Mouse (Mus musculus): Measurements from ENCODE around the gene Krba1. TPM values are rescaled to one million over a fixed set of nuclear protein-coding genes. Genes with fewer than 3 reads are reported as not detected.

Gene Krba1
- polyA plus RNA-seq, 1 experiment = 48.0 TPM

DNA sequence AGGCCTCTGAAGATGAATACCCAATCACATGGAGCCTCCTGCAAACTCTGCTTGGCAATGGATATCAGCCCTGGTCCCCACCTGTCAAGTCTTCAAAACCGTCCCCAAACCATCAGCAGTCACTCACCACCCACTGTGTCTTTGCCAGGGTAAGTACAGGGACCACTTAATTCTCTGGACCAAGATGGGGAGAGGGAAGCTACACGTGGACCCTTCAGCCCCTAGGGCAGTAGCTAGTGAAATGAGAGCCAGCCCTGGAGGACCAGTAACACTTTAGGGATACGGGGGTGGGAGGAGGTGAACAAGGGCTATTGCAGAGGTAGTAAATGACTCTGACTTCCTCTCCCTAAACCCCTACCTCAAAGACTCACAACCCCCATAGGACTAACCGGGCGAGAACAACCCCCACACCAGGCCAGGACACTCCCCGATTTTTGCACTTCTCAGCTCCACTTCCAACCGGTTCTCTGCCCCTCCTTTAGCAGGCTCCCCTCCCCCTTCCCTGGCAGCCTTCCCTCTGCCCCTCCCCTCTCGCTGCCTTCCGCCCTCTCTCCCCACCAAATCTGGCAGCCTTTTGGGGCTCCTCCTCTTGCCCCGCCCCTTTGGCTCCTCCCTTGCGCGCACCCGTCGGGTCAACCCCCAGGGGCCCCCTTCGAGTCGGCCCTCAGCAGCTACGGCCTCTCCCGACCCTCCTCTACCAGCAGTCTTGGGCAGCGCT is 48.4 kb downstream of the Krba1 start:
- no peak for TF ChIP-seq CTCF (IDR thresholded peaks at IDR 0.05; ENCODE audit: borderline replicate concordance, extremely low read depth, insufficient read depth, insufficient read length)
- 0 out of 2 replicates have a peak, but pooled peaks have one; percentile 9 for TF ChIP-seq POLR2A (IDR thresholded peaks at IDR 0.05; ENCODE audit: borderline replicate concordance, extremely low read depth, insufficient read depth, insufficient read length, poor library complexity, severe bottlenecking)
- DNase-seq (ENCODE audit: low read depth) = peak; percentile 98

DNA sequence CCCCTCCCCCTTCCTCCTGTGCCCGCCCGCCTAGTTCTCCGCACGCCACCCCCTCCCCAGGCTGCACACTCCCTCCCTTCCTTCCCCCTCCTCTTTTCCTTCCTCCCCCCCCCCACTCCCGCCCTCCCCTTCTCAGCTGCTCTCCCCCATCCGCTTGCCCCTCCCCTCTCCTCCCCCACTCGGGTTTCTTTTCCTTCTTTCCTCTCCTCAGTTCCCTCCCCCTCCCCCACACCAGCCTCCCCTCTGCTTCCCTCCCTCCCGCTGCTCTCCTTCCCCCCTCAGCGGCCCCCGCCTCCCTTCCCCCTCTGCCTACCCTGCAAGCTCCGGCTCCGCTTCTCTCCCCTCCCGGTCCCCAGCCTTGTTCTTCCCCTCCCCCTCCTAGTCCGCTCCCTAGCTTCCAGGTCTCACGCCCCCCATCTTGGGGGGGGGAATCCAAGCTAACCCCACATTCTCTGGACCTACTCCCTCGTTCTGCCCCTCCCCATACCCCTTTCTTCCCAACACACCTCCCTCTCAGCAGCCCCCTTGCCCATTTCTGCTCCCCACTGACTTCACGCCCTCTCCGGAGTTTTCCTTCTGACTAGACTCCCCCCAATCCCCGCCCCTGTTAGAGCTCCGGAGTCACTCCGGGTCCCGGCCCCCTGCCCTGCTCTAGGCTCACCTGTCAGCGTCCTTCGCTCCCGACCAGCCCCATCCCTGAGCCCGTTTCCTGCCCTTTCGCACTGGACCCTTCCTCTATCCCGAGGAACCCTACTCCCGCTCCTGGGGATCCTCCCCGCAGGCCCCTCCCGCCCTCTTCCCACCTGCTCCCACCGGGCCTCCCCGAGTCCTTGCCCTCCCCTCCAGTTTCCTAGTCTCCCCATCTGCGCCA is 49.2 kb downstream of the Krba1 start:
- no peak for TF ChIP-seq CTCF (IDR thresholded peaks at IDR 0.05; ENCODE audit: borderline replicate concordance, extremely low read depth, insufficient read depth, insufficient read length)
- no peak for TF ChIP-seq POLR2A (IDR thresholded peaks at IDR 0.05; ENCODE audit: borderline replicate concordance, extremely low read depth, insufficient read depth, insufficient read length, poor library complexity, severe bottlenecking)
- DNase-seq (ENCODE audit: low read depth) = peak; percentile 98

DNA sequence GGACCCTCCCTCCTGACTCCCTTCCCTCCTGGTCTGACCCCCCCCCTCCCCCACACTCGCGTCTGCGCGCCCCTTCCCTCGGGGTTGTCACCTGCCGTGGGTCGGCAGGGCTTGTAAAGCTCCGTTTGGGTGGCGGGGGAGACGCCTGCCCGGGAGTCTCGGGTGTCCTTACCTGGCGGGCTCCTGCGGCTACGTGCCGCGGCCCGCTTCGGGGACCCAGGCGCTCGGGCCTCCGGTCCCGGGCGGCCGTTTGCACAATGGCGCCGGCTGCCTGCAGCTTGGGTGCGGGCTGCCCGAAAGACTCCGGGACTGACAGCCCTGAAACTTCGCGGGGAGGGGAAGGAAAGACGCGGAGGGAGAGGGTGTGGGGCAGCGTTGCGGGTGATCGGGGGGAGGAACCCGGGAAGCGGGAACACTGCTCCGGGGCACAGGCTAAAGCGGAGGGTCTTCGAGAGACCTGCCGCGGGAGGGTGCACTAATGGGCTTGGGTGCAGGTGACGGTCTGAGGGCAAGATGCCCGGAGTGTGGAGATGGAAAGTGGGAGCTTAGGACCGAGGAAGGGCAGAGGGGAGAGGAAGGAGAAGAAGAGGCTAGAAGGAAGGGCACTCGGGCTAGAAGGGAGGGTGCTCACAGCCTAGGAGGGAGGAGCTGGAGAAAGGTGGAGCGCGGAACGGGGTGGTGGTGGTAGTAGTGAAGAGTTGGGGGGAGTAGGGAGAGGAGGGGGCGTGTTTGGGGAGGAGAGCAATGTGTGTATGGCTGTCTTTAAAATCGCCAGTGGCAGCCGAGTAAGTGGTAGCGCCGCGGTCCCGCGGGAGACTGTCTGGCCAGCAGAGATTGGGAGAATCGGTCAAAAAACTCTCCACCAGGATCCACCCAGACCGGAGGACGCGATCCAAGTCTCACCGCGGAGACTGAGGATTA is 50.1 kb downstream of the Krba1 start, which contains the start of gene Zfp467:
Gene Zfp467, minus strand, starts transcription at position 645 of the 921 bp plus-strand sequence.
- DNase-seq (ENCODE audit: low read depth) = peak; percentile 64
- TF ChIP-seq CTCF (IDR thresholded peaks at IDR 0.05; ENCODE audit: borderline replicate concordance, extremely low read depth, insufficient read depth, insufficient read length) = no peak
- TF ChIP-seq POLR2A (IDR thresholded peaks at IDR 0.05; ENCODE audit: borderline replicate concordance, extremely low read depth, insufficient read depth, insufficient read length, poor library complexity, severe bottlenecking) = peak; percentile 27; the same call in 1 of the 2 replicates

DNA sequence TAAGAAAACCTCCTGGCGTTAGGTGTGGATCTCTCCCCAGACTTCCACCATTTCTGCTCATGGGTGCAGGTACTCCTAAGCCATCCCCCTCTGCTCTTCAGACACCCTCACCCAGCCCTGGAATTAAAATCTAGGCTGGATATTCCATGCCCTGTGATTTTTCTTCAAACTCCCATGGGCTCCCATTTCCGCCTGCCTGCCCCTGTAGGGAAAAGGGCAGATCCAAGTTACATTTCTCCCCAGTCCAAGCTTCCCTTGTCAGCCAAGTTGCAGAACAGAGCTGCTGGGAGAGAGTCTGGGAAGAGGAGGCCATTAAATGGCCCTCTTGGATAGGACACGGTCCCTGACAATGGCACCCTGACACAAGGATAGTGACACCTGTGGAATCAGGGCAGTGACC is 50.9 kb downstream of the Krba1 start:
- TF ChIP-seq POLR2A (IDR thresholded peaks at IDR 0.05; ENCODE audit: borderline replicate concordance, extremely low read depth, insufficient read depth, insufficient read length, poor library complexity, severe bottlenecking) = no peak
- no peak for TF ChIP-seq CTCF (IDR thresholded peaks at IDR 0.05; ENCODE audit: borderline replicate concordance, extremely low read depth, insufficient read depth, insufficient read length)
- no peak for DNase-seq (ENCODE audit: low read depth)

DNA sequence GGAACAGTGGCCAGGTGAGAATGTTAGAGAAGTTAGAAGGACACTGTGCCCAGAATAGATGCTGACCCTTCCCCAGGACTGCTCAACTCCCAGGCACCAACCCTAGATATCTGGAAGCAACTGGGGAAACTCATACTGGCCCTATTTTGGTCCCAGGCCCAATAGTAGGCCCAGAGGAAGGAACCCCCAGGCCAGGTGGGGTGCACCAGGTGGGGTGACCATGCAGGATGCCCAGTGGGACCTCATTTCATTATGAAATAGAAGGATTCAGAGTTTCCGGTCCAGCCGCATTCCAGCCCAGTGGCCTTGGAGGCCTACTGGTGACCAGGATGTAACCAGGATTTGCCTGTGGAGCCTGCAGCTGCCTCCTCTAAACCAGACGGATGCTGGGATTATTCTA is 51.5 kb downstream of the Krba1 start:
- TF ChIP-seq POLR2A (IDR thresholded peaks at IDR 0.05; ENCODE audit: borderline replicate concordance, extremely low read depth, insufficient read depth, insufficient read length, poor library complexity, severe bottlenecking) (no peak), CTCF (IDR thresholded peaks at IDR 0.05; ENCODE audit: borderline replicate concordance, extremely low read depth, insufficient read depth, insufficient read length) (no peak)
- no peak for DNase-seq (ENCODE audit: low read depth)

DNA sequence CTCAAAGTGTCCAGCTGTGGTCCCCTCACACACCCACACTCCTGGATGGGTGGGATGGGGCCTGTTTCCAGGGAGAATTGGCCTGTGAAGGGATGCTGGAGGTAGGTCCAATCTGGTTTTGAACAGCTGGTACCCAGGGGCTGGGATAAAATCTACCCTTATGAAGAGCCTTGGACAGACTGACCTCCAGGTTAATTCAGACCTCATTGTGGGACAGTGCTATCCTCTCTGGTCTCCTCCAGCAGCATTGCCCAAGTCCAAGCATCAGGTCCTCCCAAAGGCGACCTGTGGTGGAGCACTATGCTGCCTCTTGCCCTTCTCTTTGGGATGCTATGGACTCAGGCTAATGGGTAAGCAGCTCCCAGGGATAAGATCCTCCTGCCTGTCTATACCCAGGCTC is 52.5 kb downstream of the Krba1 start, which contains the start of gene Sspo:
Gene Sspo, plus strand, starts transcription at position 301 of the 400 bp plus-strand sequence.
- no peak for DNase-seq (ENCODE audit: low read depth)
- TF ChIP-seq CTCF (IDR thresholded peaks at IDR 0.05; ENCODE audit: borderline replicate concordance, extremely low read depth, insufficient read depth, insufficient read length) (no peak), POLR2A (IDR thresholded peaks at IDR 0.05; ENCODE audit: borderline replicate concordance, extremely low read depth, insufficient read depth, insufficient read length, poor library complexity, severe bottlenecking) (no peak)

DNA sequence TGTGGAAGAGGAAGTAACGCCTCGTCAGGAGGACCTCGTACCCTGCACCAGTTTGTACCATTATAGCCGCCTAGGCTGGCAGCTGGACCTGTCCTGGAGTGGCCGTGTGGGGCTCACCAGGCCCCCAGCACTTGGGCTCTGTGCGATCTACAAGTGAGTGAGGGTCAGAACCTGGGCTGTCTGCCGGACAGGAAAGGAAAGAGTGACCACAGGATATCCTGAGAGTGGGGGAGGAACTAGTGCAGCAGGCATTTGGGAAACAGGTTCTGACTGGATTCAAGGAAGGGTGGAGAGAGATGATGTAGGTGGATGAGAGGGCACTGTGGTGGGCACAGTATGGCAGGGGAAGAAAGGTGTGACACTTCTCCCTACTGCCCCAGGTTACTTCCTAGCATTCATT is 53.1 kb downstream of the Krba1 start:
- TF ChIP-seq POLR2A (IDR thresholded peaks at IDR 0.05; ENCODE audit: borderline replicate concordance, extremely low read depth, insufficient read depth, insufficient read length, poor library complexity, severe bottlenecking) (no peak), CTCF (IDR thresholded peaks at IDR 0.05; ENCODE audit: borderline replicate concordance, extremely low read depth, insufficient read depth, insufficient read length) (no peak)
- no peak for DNase-seq (ENCODE audit: low read depth)

DNA sequence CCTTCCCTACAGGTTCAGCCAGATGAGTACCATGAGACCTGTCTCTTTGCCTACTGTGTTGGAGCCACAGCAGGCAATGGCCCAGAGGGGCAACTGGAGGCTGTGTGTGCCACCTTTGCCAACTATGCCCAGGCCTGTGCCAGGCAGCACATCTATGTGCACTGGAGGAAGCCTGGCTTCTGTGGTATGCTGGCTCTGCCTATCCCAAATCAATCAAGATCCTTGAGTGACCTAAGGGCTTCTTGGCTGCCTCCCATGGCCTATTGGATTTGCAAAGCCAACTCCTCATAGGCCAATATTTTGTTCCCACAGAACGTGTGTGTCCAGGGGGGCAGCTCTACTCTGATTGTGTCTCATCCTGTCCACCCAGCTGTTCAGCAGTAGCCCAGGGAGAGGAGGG is 56.8 kb downstream of the Krba1 start:
- TF ChIP-seq POLR2A (IDR thresholded peaks at IDR 0.05; ENCODE audit: borderline replicate concordance, extremely low read depth, insufficient read depth, insufficient read length, poor library complexity, severe bottlenecking) (no peak), CTCF (IDR thresholded peaks at IDR 0.05; ENCODE audit: borderline replicate concordance, extremely low read depth, insufficient read depth, insufficient read length) (no peak)
- DNase-seq (ENCODE audit: low read depth) = no peak

DNA sequence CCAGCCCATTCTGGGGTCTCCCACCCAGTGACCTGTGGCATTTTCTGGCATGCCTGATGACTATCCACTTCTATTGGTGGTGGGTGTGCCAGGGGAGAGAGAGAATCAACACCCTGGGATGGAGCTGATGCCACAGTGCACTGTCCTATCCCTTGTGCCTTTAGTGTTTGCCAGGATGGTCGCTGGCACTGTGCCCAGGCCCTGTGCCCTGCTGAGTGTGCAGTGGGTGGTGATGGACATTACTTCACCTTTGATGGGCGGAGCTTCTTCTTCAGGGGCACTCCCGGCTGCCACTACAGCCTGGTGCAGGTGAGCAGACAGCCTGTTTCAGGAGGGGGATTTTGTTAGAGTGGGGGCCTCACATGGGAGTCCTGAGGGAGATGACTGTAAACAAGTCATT is 57.4 kb downstream of the Krba1 start:
- TF ChIP-seq POLR2A (IDR thresholded peaks at IDR 0.05; ENCODE audit: borderline replicate concordance, extremely low read depth, insufficient read depth, insufficient read length, poor library complexity, severe bottlenecking) = no peak
- TF ChIP-seq CTCF (IDR thresholded peaks at IDR 0.05; ENCODE audit: borderline replicate concordance, extremely low read depth, insufficient read depth, insufficient read length) = no peak
- no peak for DNase-seq (ENCODE audit: low read depth)

DNA sequence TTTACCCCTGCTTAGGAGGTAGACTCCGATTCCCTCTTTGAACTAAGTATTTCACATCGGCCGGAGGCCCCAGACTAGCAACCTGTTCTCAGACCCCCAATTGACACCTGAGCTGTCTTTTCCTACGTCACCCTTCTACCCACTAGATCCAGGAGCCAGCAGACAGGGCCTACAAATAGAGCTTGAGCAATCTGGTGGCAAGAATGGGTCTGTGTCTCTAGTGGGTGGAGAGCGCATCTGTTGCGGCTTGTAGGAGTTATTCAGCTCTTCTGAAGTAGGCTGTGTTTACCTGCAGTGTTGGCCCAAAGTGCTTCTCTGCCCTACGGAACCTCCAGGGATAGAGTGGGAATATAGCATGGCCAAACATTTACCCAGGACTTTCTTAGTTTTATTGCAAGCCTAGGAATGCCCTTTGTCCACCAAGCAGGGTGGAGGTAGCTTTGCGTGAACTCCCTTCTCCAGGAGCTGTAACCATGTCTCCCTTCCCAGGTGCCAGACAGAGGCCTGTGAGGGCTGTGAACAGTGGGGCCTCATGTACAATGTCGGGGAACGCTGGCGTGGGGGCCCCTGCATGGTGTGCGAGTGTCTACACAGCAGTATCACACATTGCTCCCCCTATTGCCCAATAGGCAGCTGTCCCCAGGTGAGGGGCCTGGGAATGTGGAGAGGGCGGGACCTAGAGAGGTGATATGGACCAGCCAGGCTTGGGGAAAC is 69.7 kb downstream of the Krba1 start:
- no peak for TF ChIP-seq CTCF (IDR thresholded peaks at IDR 0.05; ENCODE audit: borderline replicate concordance, extremely low read depth, insufficient read depth, insufficient read length)
- no peak for TF ChIP-seq POLR2A (IDR thresholded peaks at IDR 0.05; ENCODE audit: borderline replicate concordance, extremely low read depth, insufficient read depth, insufficient read length, poor library complexity, severe bottlenecking)
- no peak for DNase-seq (ENCODE audit: low read depth)
